Mouse (Mus musculus) heart, postnatal 0 days (tissue): ENCODE data around the gene Ppp1r9a.

Experiments used
- CTCF ChIP-seq: IDR thresholded peaks from 2 replicates; pipeline ENCODE4 v1.5.1; 2016; ENCODE audit warnings: antibody characterized with exemption, control low read depth, low read depth
- EP300 ChIP-seq: IDR thresholded peaks from 2 replicates; pipeline ENCODE4 v1.6.1; 2016; ENCODE audit warnings: antibody characterized with exemption, low read depth

DNA sequence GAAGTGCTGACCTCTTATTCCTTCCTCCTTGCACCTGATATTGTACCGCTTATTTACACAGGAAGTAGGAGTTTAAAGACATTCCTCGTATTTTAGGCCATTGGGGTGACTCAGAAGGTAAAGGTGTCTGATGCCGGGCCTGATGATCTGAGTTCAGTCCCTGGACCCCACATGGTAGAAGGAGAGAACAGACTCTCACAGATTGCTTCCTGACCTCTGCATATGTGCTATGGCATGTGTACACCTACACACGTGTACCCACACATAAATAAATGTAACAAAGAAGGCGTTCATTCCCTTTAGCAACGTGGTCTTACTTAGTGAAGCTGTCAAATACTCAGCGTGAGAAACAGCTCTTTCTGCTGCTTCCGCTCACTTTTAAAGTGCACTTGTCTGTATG lies 197.1 kb downstream of the Ppp1r9a start:
- TF ChIP-seq CTCF, result no peak
- TF ChIP-seq EP300, result no peak
